Mouse (Mus musculus) E14TG2a.4 (cell line): ENCODE measurements around the gene Gfra1.

Source experiments
- CTCF ChIP-seq: conservative IDR thresholded peaks from 2 replicates; pipeline ENCODE4 v1.5.1; 2014; ENCODE audit warnings: low read length
- NANOG ChIP-seq: IDR thresholded peaks from 2 replicates; pipeline ENCODE4 v1.6.1; 2014; ENCODE audit warnings: borderline replicate concordance, low read length, mixed read lengths

- no peak for TF ChIP-seq CTCF
- no peak for TF ChIP-seq NANOG
These were observed 81.1 kb downstream of the Gfra1 start for GRCm38 (mm10) chr19:58374648-58375047.
